Mouse (Mus musculus) c-Kit-positive CD71-negative TER-119-negative erythroid progenitor cells, embryonic 14.5 days (primary cell): ENCODE measurements around the gene Ndufa1.
"Not testable (repeated sequence)": the region's sequence is repeated elsewhere in the genome, so short reads cannot be mapped to it uniquely, and the experiment has no call there.

ENCODE experiments used
- DNase-seq: peaks from one replicate; pipeline ENCODE4 v3.0.0-alpha.2; 2013; ENCODE audit warnings: low read depth

Gene Ndufa1

GRCm38 (mm10) chrX:37191105-37191743 is at the start of gene Ndufa1, which contains the start of gene Rnf113a1:
Gene Ndufa1, minus strand, starts transcription at chrX:37191163.
Gene Rnf113a1, plus strand, starts transcription at chrX:37191245.
- DNase-seq, result peak; percentile 48

- DNase-seq, result not testable (repeated sequence)
Measured at GRCm38 (mm10) chrX:37222158-37222557, 31.2 kb upstream of the Ndufa1 start, which contains the start of gene Rhox1. Gene Rhox1, minus strand, starts transcription at chrX:37222258.

DNA sequence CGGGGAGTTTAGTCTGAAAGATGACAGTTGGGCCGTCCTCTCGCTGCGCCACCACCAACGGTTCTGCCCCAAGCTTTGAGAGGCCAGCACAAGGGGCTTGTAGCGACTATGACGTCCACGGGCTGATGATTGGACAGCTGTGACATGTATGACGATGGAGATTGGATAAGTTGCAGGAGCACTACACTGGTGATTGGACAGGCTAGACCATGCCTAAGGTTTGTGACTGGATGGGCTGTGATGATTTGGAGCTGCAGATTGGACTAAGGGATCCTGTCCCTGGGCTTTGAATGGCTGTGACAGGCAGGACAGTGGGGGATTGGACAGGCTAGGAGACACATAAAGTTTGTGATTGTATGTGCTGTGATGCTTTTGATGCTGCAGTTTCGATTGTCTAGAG is 20.0 kb upstream of the Ndufa1 start, which contains the start of gene Gm9:
Gene Gm9 (minus strand): TSS at position 101 of the 400 bp plus-strand sequence.
- no peak for DNase-seq

GRCm38 (mm10) chrX:37198676-37199075 is 7.7 kb upstream of the Ndufa1 start:
- DNase-seq, result no peak

GRCm38 (mm10) chrX:37191744-37192379 is 899 bp upstream of the Ndufa1 start:
- no peak for DNase-seq

DNA sequence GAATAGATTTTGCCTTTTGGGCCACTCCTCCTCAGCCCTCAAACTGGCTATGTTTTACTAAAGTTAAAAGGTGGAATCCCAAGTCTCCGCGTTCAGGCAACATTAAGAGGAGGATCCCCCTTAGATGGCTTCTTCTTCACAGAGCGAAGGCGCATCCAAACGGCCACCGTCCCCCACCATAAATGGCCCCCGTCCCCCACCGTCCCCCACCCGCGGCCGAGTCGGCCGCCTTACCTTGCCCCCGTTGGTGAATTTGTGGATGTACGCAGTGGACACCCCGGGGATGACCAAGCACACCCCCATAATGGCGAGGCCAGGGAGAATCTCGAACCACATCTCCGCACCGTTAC is 233 bp downstream of the Ndufa1 start:
- peak; percentile 10 for DNase-seq

DNA sequence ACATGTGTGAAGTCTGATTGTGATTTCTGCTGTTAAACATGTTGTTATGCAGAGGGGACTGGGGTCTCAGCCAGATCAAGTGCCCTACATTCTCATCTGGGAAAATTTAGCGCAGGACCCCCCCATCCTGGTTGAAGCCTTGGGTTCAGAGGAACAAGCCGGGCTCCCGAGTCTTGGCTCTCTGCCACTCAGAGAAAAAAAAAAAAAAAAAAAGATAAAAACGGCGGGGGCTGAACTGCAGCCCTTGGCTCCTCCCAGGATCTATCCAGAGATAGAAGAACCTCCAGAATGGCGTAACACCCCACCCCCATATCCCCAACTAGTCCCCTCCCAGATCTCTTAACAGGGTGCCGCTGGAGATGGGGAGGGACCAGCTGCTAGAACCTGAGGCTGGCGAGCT is 6.6 kb downstream of the Ndufa1 start:
- not testable (repeated sequence) for DNase-seq

DNA sequence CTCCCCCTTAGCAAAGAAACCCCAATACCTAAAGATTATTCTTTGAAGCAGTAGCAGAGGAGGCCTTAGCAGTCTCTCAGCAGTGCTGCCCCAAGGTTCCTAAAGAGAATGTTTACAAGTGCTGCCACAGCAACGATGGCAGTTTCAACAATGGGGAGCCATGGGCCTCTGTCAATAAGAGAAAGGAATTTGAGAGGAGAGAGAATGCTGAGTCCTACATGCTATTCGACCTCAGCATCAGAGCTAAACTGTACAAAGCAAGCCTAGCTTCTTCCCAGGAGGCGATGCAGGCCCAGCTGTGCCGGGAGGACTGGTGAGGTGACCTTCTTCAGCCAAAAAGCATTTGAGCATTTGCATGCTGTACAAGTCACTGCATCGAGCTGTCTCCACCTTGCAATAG is 22.2 kb downstream of the Ndufa1 start, which contains the start of gene Akap14:
Gene Akap14 (minus strand): TSS at position 101 of the 400 bp plus-strand sequence.
- no peak for DNase-seq

DNA sequence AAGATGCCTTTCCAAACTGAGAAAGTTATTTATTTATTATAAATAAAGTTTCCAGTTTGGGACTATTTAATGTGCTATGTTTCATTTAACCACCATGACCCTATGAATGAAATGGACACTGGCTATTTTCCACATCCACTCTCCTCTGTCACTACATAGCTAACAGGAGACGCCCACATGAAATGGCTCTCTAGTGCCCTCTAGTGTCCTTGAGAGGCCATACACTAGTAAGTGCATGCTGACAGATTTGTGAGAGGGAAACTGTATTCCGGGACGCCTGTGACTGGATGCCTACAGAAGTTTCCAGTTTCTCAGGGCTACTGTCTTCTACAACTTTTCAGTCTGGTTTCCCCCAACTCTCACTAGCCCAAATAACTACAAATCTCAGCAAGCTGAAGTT is 23.9 kb downstream of the Ndufa1 start:
- DNase-seq, result peak; percentile 39

DNA sequence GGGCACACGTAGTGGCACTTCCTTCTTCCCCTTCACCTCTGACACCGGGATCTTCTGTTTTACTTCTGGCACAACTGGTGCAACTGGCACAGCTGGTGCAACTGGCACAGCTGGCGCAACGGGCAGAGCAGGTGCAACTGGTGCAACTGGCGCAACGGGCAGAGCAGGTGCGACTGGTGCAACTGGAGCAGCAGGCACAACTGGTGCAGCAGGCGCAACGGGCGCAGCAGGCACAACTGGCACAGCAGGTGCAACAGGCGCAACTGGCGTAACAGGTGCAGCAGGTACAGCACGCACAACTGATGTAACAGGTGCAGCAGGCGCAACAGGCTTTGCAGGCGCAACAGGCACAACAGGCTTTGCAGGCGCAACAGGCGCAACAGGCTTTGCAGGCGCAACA is 27.8 kb downstream of the Ndufa1 start:
- DNase-seq, result no peak

DNA sequence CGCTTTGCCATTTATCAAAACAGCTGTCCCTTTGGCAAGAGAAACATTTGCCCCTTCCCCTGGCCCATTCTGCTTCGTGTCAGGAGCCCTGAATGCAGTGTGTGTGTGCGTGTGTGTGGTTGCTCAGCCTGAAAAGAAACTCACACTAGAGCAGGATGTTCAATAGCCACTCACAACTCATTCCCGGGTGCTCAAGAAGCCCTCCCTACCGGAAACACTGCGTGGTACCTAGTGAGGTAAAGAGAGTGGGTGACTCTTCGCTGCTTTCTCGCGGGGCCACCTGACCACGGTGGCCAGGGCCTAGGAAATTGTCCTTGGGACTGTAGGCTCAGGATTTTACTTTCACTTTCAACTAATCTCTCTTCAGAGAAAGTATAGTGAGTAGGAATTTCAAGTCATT is 29.8 kb downstream of the Ndufa1 start:
- DNase-seq, result no peak

GRCm38 (mm10) chrX:37157839-37158238 is 33.1 kb downstream of the Ndufa1 start:
- DNase-seq, result no peak

- no peak for DNase-seq
Measured at GRCm38 (mm10) chrX:37144954-37145353, 46.0 kb downstream of the Ndufa1 start.

DNA sequence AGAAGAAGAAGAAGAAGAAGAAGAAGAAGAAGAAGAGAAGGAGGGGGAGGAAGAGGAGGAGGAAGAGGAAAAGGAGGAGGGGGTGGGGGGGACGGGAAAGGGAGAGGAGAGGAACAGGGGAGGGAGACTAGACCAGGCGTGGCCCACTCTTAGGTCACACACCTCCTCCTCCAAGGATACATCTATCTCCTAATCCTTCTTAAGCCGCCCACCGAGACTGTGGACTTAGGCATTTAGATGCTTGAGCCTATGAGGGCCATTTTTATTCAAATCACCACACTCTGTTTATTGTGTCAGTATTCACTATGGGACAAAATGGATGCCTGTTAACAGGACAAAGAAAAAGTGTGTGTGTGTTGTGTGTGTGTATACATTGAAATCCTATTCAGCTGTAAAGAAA is 46.5 kb downstream of the Ndufa1 start:
- DNase-seq, result not testable (repeated sequence)

- no peak for DNase-seq
Measured at GRCm38 (mm10) chrX:37141732-37142131, 49.2 kb downstream of the Ndufa1 start.
